Mouse (Mus musculus): Measurements from ENCODE around the gene Rpp21. TPM values are rescaled to one million over a fixed set of nuclear protein-coding genes. Genes with fewer than 3 reads are reported as not detected.

Gene Rpp21
- polyA plus RNA-seq, 1 experiment: 76.1 TPM

GRCm38 (mm10) chr17:36231318-36231717, 26.6 kb downstream of the Rpp21 start:
- DNase-seq (ENCODE audit: low read depth): peak; percentile 93
- TF ChIP-seq CTCF (IDR thresholded peaks at IDR 0.05; ENCODE audit: borderline replicate concordance, extremely low read depth, insufficient read depth, insufficient read length) (peak; percentile 89), POLR2A (IDR thresholded peaks at IDR 0.05; ENCODE audit: borderline replicate concordance, extremely low read depth, insufficient read depth, insufficient read length, poor library complexity, severe bottlenecking) (no peak)

DNA sequence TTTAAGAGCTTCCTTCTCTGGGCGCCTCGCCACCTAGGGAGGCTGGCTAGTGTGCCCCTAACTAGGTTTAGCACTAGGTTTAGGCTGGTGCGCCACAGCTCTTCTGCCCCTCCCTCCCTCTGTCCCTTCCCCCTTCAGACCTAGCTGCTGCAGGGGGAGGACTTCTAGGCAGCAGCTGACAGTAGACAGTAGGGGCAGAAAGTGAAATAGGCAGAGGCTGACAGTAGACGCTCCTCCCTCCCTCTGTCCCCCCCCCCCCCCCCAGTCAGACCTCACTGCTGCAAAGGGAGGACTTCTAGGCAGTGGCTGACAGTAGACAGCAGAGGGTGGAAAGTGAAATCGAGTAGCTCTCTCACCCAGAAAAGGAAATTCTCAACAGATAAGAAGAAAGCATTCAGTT, 28.8 kb downstream of the Rpp21 start:
- TF ChIP-seq CTCF (IDR thresholded peaks at IDR 0.05; ENCODE audit: borderline replicate concordance, extremely low read depth, insufficient read depth, insufficient read length) (no peak), POLR2A (IDR thresholded peaks at IDR 0.05; ENCODE audit: borderline replicate concordance, extremely low read depth, insufficient read depth, insufficient read length, poor library complexity, severe bottlenecking) (no peak)
- no peak for DNase-seq (ENCODE audit: low read depth)

DNA sequence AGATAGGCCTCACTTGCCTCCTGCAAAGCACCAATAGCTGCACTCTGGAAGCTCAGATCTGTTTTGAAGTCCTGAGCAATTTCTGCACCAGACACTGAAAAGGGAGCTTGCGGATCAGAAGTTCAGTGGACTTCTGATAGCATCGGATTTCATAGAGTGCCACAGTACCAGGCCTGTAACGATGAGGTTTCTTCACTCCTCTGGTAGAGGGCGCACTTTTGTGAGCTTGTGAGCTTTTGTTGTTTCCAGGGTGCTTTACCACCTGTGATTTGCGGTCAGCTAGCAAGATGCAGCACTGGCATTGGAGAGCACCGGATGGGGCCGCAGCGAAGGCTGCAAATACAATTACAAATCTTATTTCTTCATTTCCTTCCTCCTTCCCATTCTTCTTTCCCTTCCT, 30.9 kb downstream of the Rpp21 start:
- TF ChIP-seq POLR2A (IDR thresholded peaks at IDR 0.05; ENCODE audit: borderline replicate concordance, extremely low read depth, insufficient read depth, insufficient read length, poor library complexity, severe bottlenecking): no peak
- TF ChIP-seq CTCF (IDR thresholded peaks at IDR 0.05; ENCODE audit: borderline replicate concordance, extremely low read depth, insufficient read depth, insufficient read length): peak; percentile 27; the same call in 1 of the 2 replicates
- no peak for DNase-seq (ENCODE audit: low read depth)

DNA sequence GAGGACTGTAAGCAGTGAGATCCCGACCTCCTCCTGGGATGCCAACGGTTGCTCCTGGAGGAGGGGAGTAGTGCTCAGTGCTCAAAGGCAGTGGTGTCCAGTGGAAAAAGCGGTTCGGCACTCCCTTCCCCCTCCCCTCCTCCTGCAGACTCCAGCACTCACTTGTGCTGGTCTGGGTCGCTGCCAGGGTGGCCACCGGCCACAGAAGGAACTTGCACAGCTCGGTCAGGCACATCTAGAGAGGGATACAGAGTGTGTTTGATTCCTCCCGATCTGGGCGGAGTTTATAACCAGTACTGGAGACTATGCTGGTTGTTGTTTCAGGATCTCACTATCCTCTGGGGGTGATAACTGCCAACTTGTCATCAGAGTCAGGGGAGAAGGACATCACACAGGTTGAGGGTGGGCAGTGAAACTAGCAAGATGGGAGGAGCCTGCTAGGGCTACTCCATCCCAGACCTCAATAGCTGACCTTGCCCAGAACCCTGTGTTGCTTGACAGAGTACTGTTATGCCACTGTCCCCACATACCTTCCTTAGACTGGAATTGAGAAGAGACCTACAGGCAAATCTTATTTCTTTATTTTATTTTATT, 32.5 kb downstream of the Rpp21 start:
- peak; percentile 8 for DNase-seq (ENCODE audit: low read depth)
- no peak for TF ChIP-seq POLR2A (IDR thresholded peaks at IDR 0.05; ENCODE audit: borderline replicate concordance, extremely low read depth, insufficient read depth, insufficient read length, poor library complexity, severe bottlenecking)
- no peak for TF ChIP-seq CTCF (IDR thresholded peaks at IDR 0.05; ENCODE audit: borderline replicate concordance, extremely low read depth, insufficient read depth, insufficient read length)

DNA sequence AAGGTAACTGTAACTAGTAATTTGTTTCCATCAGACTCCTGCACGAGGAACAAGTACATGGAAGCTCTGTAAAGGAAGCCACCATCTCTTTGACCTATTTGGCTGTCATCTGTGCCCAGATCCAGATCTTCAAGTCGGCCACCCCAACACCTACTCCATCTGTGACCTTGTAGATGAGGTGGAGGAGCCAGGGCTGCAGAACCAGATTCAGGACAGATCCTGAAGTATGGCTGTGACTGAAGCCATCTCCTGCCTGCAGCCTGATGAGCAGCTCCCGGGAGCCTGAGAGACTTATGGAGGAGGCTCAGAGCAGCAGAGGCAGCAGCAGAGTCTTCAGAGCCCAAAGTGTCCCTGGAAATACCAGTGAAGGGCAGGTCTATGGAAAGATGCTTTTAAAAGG, 33.4 kb downstream of the Rpp21 start:
- no peak for DNase-seq (ENCODE audit: low read depth)
- no peak for TF ChIP-seq CTCF (IDR thresholded peaks at IDR 0.05; ENCODE audit: borderline replicate concordance, extremely low read depth, insufficient read depth, insufficient read length)
- no peak for TF ChIP-seq POLR2A (IDR thresholded peaks at IDR 0.05; ENCODE audit: borderline replicate concordance, extremely low read depth, insufficient read depth, insufficient read length, poor library complexity, severe bottlenecking)

DNA sequence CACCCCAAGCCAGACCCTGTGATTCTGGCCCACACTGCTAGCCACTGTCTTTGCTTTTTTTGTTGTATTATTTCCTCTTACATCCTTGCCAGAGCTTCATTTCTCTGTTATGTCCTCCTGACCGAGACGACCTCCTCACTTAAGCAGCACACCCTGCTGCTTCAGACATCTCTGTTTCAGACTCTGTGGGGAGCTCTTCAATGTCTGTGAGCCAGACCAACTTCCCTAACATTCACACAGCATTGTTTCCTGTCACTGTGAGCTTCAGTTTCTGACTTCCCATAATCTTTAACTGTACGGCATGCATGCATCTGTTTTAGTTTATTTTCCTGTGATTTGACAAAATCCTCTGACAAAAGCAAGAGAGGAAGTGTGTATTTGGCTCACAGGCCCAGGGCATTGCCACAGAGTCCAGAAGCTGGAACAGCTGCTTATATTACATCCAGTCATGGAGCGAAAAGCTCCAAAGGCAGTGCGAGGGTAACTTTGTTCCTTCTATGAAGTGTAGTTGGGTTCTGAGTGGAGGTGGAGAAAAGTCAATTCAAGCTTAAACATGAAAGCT, 39.2 kb downstream of the Rpp21 start:
- DNase-seq (ENCODE audit: low read depth): no peak
- TF ChIP-seq CTCF (IDR thresholded peaks at IDR 0.05; ENCODE audit: borderline replicate concordance, extremely low read depth, insufficient read depth, insufficient read length): no peak

- DNase-seq (ENCODE audit: low read depth): no peak
- TF ChIP-seq CTCF (IDR thresholded peaks at IDR 0.05; ENCODE audit: borderline replicate concordance, extremely low read depth, insufficient read depth, insufficient read length) (no peak), POLR2A (IDR thresholded peaks at IDR 0.05; ENCODE audit: borderline replicate concordance, extremely low read depth, insufficient read depth, insufficient read length, poor library complexity, severe bottlenecking) (no peak)
Observed at GRCm38 (mm10) chr17:36215586-36215985, 42.3 kb downstream of the Rpp21 start.

DNA sequence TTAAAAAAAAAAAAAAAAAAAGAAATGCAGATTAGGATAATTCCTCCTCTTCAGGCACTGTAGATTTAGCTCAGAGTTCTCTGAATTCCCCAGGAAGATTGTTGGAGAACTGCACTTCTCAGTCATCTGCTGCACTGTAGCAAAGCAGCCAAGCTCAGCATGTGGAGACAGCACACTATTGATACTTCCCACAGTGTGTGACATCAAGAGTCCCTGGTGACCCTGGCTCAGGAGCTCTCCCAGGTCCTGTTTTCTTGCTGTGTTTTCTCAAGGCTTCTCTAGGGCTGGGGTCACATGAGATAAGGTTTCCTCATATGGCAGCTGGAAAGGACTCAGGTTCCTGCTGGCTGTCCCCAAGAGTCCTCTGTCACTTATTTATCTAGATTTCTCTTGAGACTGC, 51.0 kb downstream of the Rpp21 start:
- DNase-seq (ENCODE audit: low read depth): no peak
- TF ChIP-seq POLR2A (IDR thresholded peaks at IDR 0.05; ENCODE audit: borderline replicate concordance, extremely low read depth, insufficient read depth, insufficient read length, poor library complexity, severe bottlenecking) (no peak), CTCF (IDR thresholded peaks at IDR 0.05; ENCODE audit: borderline replicate concordance, extremely low read depth, insufficient read depth, insufficient read length) (no peak)

DNA sequence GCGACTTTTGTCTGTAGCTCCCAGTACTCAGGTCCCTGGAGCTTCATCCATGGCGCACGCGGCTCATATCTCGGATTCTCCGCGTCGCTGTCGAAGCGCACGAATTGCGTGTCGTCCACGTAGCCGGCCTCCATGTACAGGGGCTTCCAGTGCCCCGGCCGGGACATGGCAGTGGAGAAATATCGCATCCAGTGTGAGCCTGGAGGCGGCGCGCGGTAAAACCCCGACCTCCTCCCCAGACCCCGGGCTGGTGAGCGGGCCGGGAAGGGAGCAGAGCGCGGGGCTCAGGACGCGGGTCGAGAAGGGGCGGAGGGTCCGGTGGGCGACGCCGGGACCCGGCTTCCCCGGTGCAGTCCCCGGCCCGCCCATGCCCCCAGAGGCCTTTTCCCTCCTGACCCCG, 52.0 kb downstream of the Rpp21 start:
- DNase-seq (ENCODE audit: low read depth): no peak
- no peak for TF ChIP-seq POLR2A (IDR thresholded peaks at IDR 0.05; ENCODE audit: borderline replicate concordance, extremely low read depth, insufficient read depth, insufficient read length, poor library complexity, severe bottlenecking)
- TF ChIP-seq CTCF (IDR thresholded peaks at IDR 0.05; ENCODE audit: borderline replicate concordance, extremely low read depth, insufficient read depth, insufficient read length): no peak

Other genes starting within 250 kb of the Rpp21 start
- gene H2-T24, start 237.5 kb downstream of the Rpp21 start, polyA plus RNA-seq (2012; rRNA removed): 0.08 and 0.19 TPM in 2 replicates
- 5.4 and 9.9 TPM in 2 replicates for gene H2-T23, start 225.2 kb downstream of the Rpp21 start, polyA plus RNA-seq (2012; rRNA removed)
- 6.5 and 8.0 TPM in 2 replicates for gene H2-T22, start 215.3 kb downstream of the Rpp21 start, polyA plus RNA-seq (2012; rRNA removed)
- gene Gm6034, start 215.1 kb downstream of the Rpp21 start, polyA plus RNA-seq (2012; rRNA removed): not detected in 2 replicates
- 0.06 TPM in 1 of 2 replicates, not detected in the other for gene Gm11127, start 199.7 kb downstream of the Rpp21 start, polyA plus RNA-seq (2012; rRNA removed)
- not detected in 2 replicates for gene Gm19684, start 136.4 kb downstream of the Rpp21 start, polyA plus RNA-seq (2012; rRNA removed)
- not detected in 2 replicates for gene Gm7030, start 128.6 kb downstream of the Rpp21 start, polyA plus RNA-seq (2012; rRNA removed)
- gene Gm8909, start 89.5 kb downstream of the Rpp21 start, polyA plus RNA-seq (2012; rRNA removed): 0.16 TPM in 1 of 2 replicates, not detected in the other
- not detected in 2 replicates for gene H2-T3, start 67.8 kb downstream of the Rpp21 start, polyA plus RNA-seq (2012; rRNA removed)
- gene Trim39, start 14.2 kb upstream of the Rpp21 start, polyA plus RNA-seq (2012; rRNA removed): 45.9 and 47.9 TPM in 2 replicates
- not detected in 2 replicates for gene H2-M10.2, start 28.4 kb upstream of the Rpp21 start, polyA plus RNA-seq (2012; rRNA removed)
- not detected in 2 replicates for gene H2-M10.1, start 68.1 kb upstream of the Rpp21 start, polyA plus RNA-seq (2012; rRNA removed)
- gene H2-M10.3, start 110.3 kb upstream of the Rpp21 start, polyA plus RNA-seq (2012; rRNA removed): not detected in 2 replicates
- gene H2-M10.4, start 204.3 kb upstream of the Rpp21 start, polyA plus RNA-seq (2012; rRNA removed): not detected in 2 replicates

All from brain, embryonic 14.5 days (tissue).